Mouse (Mus musculus): ENCODE data around the gene Setd1b.
A peak's percentile ranks its signal among the peaks of the same experiment; 100 is the strongest.
"Not testable (repeated sequence)": the region's sequence is repeated elsewhere in the genome, so short reads cannot be mapped to it uniquely, and the experiment has no call there.

Gene Setd1b

GRCm38 (mm10) chr5:123166437-123166836 lies 24.4 kb downstream of the Setd1b start:
- peak in 1 of 2 experiments; percentile 24 for DNase-seq

DNA sequence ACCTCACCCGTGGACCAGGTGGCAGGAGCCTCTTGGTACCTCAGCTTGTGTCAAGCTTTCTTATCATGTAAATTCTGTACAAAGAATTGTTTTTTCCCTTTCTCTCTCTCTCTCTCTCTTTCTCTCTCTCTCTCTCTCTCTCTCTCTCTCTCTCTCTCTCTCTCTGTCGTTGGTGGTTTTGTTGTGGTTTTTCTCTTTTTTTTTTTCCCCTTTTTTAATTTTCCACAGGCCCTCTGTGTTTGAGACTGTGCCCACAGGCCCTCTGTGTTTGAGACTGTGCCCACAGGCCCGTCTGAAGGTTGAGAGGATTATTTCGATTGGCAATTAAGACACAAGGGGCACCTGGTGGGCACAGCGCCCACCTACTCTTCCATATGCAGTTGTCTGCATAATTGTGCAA lies 25.6 kb downstream of the Setd1b start:
- no peak for DNase-seq

- DNase-seq = no peak
These were observed 27.3 kb downstream of the Setd1b start, which contains the start of gene Psmd9 for GRCm38 (mm10) chr5:123169284-123169683. TSS of gene Psmd9 (plus strand) at chr5:123169413.

- DNase-seq = no peak
These were observed 28.4 kb downstream of the Setd1b start for GRCm38 (mm10) chr5:123170365-123170764.

DNA sequence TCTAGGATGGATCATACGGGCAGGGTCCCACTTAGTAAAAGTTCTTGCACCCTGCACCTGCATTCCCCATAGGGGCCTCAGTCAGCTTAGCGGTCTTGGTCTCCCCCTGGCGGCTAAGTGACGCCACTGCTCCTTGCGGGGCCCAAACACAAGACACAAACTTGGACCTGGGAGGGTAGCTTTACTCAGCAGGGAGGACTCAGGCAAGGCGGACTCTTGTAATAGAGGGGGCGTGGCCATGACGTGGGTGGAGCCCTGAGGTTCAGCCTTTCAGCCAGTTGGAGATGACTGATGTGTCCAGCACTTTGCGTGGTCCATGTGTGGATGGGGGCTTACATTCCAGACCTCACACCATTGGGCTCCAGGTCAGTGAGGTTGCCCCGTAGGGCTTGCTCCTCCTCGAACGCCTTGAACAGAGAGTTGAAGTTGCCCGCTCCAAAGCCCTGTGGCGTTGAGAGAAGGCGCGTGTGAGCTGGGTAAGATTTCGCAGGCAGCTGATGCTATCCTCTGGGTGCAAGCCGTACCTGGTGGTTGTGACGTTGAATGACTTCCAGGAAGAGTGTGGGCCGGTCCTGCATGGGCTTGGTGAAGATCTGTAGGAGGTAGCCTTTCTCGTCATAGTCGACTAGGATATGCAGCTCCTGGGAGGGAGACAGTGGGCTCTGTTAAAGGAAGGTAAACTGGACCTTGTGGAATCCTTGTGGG lies 29.8 kb downstream of the Setd1b start:
- peak; percentile 90 to 92 for DNase-seq

GRCm38 (mm10) chr5:123178792-123179191 lies 36.8 kb downstream of the Setd1b start:
- no peak for DNase-seq

DNA sequence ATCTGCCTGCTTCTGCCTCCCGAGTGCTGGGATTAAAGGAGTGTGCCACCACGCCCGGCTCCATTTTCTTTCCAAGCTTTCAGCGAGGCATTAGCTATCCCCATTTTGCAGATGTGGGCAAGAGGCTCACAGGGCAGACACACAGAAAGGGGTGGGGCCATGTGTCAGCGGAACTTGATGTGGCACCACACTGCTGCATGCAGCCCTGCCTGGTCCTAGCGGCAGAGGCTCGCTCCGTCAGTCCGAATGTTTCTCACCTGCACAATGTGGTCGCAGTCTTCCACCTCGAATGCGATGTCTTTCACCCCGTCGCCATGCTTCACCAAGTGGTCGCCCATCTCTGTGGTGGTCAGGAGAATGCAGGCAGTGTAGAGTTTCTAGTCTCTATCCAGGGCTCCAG lies 38.4 kb downstream of the Setd1b start:
- no peak for DNase-seq

GRCm38 (mm10) chr5:123181536-123181935 lies 39.5 kb downstream of the Setd1b start:
- DNase-seq = no peak

GRCm38 (mm10) chr5:123182651-123183050 lies 40.7 kb downstream of the Setd1b start, which contains the start of gene Hpd:
TSS of gene Hpd (minus strand) at chr5:123182727.
- DNase-seq = no peak

DNA sequence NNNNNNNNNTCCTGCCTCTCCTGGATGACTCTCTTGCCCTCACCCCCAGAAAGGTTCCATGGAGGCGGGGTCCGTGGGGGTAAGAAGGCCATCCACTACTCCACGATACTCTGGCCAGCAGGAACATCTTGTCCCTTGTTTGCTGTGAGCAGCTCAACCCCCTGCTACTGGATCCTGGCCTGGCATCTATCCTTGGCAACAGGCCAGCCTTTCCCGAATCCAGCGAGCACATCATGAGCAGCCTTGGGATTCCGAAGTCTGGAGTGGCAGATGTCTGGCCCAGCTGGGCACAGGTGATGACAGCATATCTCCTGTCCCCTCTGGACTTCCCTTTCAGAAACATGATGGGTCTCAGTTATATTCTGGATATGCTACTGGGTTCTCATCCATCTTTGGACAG lies 44.0 kb downstream of the Setd1b start:
- peak; percentile 74 to 78 for DNase-seq

DNA sequence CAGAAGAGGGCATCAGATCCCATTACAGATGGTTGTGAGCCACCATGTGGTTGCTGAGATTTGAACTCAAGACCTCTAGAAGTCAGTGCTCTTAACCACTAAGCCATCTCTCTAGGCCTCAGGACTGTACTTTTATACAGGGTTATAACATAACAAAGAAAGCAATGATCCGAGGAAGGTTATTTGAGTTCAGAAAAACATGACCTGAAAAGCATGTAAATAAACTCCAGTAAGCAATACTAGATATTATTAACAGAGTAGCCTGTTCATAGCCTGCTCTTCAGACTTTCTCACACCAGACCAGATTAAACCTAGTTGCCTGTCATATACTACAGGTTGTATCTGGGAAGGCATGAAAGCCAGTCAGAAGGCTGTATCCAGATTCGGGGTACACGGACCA lies 45.3 kb downstream of the Setd1b start:
- no peak for DNase-seq

DNA sequence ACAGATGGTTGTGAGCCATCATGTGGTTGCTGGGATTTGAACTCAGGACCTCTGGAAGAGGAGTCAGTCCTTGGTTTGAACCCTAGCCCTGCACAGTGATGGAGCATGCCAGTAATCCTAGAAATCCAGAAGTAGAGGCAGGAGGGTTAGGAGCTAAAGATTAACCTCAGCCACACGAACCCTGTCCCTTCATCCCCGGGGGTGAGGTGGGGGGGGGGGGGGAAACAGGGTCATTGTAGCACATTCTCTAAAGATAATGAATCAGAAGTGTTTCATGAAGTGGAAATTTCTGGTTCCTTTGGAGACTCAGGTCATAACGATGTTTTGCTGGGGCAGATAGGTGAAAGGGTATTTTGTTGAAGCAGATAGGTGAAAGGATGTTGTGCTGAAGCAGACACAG lies 48.9 kb downstream of the Setd1b start:
- no peak for DNase-seq

GRCm38 (mm10) chr5:123191427-123191826 lies 49.4 kb downstream of the Setd1b start:
- peak; percentile 40 to 60 for DNase-seq

DNA sequence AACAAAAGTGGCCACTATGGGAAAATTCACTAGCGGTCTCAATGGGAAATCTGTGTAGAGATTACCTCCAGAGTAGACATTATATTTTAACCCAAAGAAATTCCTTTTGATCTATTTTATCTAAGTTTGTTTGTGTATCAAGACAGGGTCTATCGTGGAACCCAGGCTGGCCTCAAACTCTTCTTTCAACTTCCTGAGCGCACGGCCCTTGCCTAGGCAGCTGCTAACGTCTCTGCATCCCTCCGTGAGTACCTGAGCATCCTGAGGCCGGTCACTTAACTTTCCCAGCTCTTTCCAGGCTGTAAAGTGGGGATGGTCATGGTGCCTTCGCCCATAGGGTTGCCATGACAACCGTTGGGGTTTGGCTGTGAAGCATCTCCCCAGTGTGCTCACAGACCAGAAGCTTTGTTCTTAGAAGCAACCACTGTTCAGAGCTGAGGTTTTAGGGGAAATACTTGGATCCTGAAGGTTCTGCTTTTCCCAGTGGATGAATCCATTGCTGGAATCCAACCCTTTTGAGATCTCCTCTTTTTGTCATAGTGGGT lies 50.7 kb downstream of the Setd1b start:
- DNase-seq = no peak

DNA sequence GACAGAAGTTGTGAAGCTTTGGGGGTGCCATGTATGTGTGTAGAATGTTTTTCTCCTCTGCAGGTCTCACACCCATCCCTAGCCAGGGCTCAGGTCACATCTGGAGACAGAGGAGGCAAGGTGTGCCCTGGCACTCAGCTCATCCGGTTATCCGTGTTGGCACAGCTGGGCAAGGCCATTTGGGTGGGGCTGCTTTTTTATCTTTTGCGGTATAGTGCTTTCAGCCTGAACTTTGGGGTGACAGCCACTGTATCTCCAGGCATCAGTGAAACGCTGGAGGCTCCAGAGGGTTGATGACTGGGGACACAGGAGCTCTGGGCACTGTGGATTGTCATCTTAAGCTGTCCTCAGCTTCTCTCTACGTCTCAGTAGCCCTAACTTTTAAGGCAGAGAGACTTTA lies 51.4 kb downstream of the Setd1b start:
- no peak for DNase-seq

- DNase-seq = no peak
These were observed 52.9 kb downstream of the Setd1b start for GRCm38 (mm10) chr5:123194856-123195255.

- DNase-seq = no peak
These were observed 53.6 kb downstream of the Setd1b start for GRCm38 (mm10) chr5:123195500-123196000.

- no peak for DNase-seq
These were observed 54.8 kb downstream of the Setd1b start for GRCm38 (mm10) chr5:123196746-123197145.

DNA sequence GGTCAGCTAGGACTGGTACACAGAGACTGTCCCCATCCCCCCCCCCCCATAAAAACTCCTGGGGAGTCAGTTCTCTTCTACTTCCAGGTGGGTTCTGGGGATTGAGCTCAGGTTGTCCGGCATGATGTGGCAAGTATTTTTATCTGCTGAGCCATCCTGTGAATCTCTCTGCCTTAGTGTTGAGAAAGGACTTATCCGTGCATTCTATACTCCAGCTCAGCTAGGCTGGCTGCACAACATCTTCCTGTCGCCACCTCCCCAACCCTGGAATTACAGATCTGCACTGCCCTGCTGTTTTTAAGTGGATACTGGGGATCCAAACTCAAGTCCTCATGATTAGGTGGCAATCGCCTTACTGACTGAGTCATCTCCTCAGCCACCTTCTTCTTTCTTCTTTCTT lies 56.5 kb downstream of the Setd1b start:
- no peak for DNase-seq

DNA sequence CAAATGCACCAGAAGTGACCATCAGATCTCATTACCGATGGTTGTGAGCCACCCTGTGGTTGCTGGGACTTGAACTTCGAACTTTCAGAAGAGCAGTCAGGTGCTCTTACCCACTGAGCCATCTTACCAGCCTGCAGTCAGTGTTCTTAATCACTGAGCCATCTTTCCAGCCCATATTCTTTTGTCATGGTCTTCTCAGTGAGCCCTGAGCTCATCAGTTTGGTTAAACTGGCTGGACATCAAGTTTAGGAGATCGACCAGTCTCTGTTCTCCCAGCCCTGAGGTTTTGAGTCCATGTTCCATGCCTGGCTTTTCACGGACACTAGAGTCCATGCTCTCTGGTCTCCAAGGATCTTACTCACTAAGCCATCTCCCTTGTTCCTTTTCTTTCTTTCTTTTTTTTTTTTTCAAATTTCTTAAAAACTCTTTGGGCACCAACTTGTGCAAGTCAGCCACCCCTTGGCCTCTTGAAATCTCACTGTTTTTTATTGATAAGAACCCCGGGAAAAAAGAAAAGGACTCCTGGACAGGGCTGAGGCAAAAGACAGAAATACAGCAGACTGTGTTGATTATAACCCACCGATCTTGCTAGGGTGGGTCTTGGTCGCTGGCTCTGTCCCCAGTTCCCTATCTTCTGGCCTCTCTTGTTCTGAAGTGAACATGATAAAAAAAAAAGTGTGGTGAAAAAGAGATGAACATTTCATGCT lies 59.0 kb downstream of the Setd1b start:
- DNase-seq = not testable (repeated sequence)

DNA sequence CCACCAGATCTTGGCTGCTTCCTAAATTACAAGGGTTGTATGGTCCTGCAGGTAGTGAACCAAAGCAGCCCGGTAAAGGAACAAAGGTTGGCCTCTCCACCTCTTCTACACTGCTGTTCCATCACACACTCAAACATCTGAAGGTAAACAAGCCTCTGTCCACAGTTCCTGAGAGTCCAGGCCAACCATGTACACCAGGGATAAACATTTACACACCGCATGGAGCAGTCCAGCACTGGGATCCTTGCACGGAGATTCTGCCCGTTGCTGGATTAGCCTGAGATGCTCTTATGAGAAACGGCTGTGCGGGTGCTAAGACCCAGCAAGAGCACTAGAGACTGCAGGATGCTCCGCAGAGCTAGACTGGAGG lies 59.5 kb downstream of the Setd1b start:
- DNase-seq = peak; percentile 32 to 48

DNA sequence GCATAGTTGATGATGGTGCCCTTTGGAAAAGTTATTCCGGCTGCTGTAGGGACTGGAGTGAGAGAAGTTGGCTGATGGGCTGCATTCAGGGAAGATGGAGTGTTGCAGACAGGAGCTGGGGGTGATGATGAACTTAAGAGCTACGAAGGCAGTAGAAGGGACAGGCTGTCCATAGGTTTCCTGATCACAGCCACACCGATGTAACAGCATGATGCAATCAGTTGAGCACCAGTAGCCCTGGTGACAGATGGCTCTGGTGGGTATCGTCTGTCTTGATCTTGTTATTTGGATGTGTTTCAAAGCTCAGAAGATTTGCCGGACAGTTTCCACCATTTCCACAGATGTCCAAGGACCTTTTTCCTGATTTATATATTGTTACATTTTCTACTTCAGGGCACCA lies 60.0 kb downstream of the Setd1b start:
- peak; percentile 68 to 76 for DNase-seq

DNA sequence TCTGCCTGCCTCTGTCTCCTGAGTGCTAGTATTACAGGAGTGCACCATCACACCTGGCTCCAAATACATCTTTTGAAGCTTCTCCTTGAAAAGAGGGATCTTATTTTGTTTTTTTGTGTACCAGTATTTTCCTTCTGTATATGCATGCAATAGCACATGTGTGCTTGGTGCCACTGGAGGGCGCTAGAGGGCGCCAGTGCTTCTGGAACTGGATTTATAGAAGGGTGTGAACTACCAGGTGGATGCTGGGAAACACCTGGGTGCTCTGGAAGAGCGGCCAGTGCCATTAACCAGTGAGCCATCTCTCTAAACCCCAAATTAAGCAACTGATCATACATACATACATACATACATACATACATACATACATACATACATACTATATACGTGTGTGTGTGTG lies 60.8 kb downstream of the Setd1b start:
- not testable (repeated sequence) for DNase-seq

DNA sequence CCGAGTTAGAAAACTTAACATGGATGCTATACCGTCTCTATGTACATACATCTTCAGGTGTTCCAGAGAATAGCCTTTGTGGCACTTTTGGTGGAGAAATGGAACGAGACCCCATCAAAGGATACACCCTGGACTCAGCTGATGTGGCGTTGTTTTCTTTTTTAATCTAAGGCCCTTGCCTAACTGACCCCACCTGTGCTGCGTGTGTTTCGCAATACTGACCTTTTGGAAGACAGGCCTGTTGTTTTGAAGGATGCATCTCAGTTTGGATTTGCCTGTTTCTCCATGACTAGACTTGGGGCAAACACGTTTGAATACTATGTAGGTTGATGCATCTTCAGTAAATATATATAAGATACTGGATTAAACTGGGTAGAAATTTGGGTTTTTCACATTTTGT lies 61.6 kb downstream of the Setd1b start:
- DNase-seq = not testable (repeated sequence)

All from cerebellum, postnatal 10 days (tissue).